Mouse (Mus musculus) cortical plate, adult 2 months (tissue): ENCODE measurements at regions not wholly inside any gene's neighbourhood (a gene's known extent, or its start where the extent isn't known, plus 50 kb on each side); places are given as distances from the start of the nearest gene placed in this dataset.

Experiments used
- CTCF ChIP-seq: fragments of 200-500 bp; IDR thresholded peaks from 2 replicates; pipeline ENCODE4 v1.5.1; 2011; ENCODE audit warnings: mild to moderate bottlenecking, control low read depth, low read length; ENCODE audit not compliant: insufficient read depth; ENCODE audit errors: extremely low read depth
- POLR2A ChIP-seq: fragments of 200-500 bp; IDR thresholded peaks from 2 replicates; pipeline ENCODE4 v1.6.1; 2011; ENCODE audit warnings: mild to moderate bottlenecking, low read length, control low read depth; ENCODE audit not compliant: insufficient read depth; ENCODE audit errors: extremely low read depth

- TF ChIP-seq POLR2A (no peak), CTCF (no peak)
These were observed 222.8 kb upstream of the Fam19a5 start for GRCm38 (mm10) chr15:87321067-87321985.
